Mouse (Mus musculus) megakaryocyte, embryonic 14.5 days (primary cell): ENCODE measurements at regions not wholly inside any gene's neighbourhood (a gene's known extent, or its start where the extent isn't known, plus 50 kb on each side); places are given as distances from the start of the nearest gene placed in this dataset.

Source experiments
- FLI1 ChIP-seq: IDR thresholded peaks from 2 replicates; pipeline ENCODE4 v1.6.1; 2012; ENCODE audit warnings: low read length, inconsistent platforms, mixed read lengths
- GATA1 ChIP-seq: IDR thresholded peaks from 3 replicates; pipeline ENCODE4 v1.6.1; 2012; ENCODE audit warnings: mixed read lengths, low read length, inconsistent platforms, borderline replicate concordance

GRCm38 (mm10) chr6:99901564-99901963 is 175.4 kb upstream of the Prok2 start:
- TF ChIP-seq FLI1: no peak
- TF ChIP-seq GATA1: no peak
